Mouse (Mus musculus) thymus, adult 2 months (tissue): ENCODE data around the gene Nop2.

Experiments
- CTCF ChIP-seq: fragments of 200-500 bp; IDR thresholded peaks from 2 replicates; pipeline ENCODE4 v1.5.1; 2012; ENCODE audit warnings: mild to moderate bottlenecking, control low read depth, low read length, moderate library complexity, borderline replicate concordance; ENCODE audit not compliant: control insufficient read depth, poor library complexity, insufficient read depth; ENCODE audit errors: extremely low read depth
- POLR2A ChIP-seq: fragments of 200-500 bp; IDR thresholded peaks from 2 replicates; pipeline ENCODE4 v1.6.1; 2012; ENCODE audit warnings: mild to moderate bottlenecking, low read length, control low read depth, moderate library complexity; ENCODE audit not compliant: control insufficient read depth, poor library complexity, insufficient read depth; ENCODE audit errors: extremely low read depth

GRCm38 (mm10) chr6:125097346-125097689 is 34.4 kb upstream of the Nop2 start:
- TF ChIP-seq CTCF (no peak), POLR2A (0 out of 2 replicates have a peak, but pooled peaks have one; percentile 24)
